Mouse (Mus musculus) erythroblast, embryonic 14.5 days (primary cell): ENCODE results near the gene Rab33a.

Experiments used
- GATA1 ChIP-seq: IDR thresholded peaks from 2 replicates; pipeline ENCODE4 v1.6.1; 2012; ENCODE audit warnings: low read length, inconsistent platforms, mixed read lengths
- TAL1 ChIP-seq: IDR thresholded peaks from 3 replicates; pipeline ENCODE4 v1.6.1; 2012; ENCODE audit warnings: low read length, inconsistent platforms, mixed read lengths

DNA sequence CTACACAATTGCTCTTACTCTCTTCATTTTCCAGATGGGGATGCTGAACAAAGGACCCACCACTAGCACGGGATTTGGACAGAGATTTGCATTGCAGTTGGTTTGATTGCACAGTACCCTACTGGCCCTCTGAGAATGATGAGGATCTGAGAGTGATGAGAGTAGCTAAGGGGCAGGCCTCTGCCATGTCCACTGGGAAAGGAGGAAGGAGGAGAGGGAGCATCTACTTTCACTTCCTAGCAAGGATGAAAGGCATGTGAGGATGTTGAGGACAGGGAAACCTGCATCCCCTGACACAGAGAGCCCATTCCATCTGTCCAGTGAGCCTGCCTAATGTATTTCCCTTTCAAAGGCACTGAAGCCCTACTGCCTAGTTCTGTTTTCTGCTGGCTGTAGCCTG is 6.2 kb downstream of the Rab33a start:
- TF ChIP-seq GATA1 = no peak
- no peak for TF ChIP-seq TAL1
